Mouse (Mus musculus) cerebral cortex, adult 2 months (tissue): ENCODE measurements around the gene Gm21969.

Source experiments
- WGBS: fragments of 180-500 bp; shearing (Covaris S2); methylation state at CpG from one replicate; pipeline ENCODE4 v1.1.7; 2018; 5-methylcytosine and 5-hydroxymethylcytosine counted together

Gm21969 gene

GRCm38 (mm10) chr4:139617001-139617364, 14.0 kb downstream of the Gm21969 start:
- 52% methylated on average over 3 of the region's 3 CpGs for WGBS

GRCm38 (mm10) chr4:139619765-139620164, 16.8 kb downstream of the Gm21969 start:
- 78% methylated on average over 6 of the region's 6 CpGs for WGBS

GRCm38 (mm10) chr4:139622373-139623282, 19.6 kb downstream of the Gm21969 start, which contains the start of gene Aldh4a1:
Gene Aldh4a1, plus strand, starts transcription at chr4:139622866.
- WGBS = under 1% methylated on average over 32 of the region's 38 CpGs

GRCm38 (mm10) chr4:139623434-139624115, 20.6 kb downstream of the Gm21969 start:
- WGBS = 15% methylated on average over 21 of the region's 21 CpGs

GRCm38 (mm10) chr4:139624116-139624489, 21.1 kb downstream of the Gm21969 start:
- 64% methylated on average over 5 of the region's 5 CpGs for WGBS

GRCm38 (mm10) chr4:139624706-139625105, 21.7 kb downstream of the Gm21969 start:
- 57% methylated on average over 10 of the region's 10 CpGs for WGBS

GRCm38 (mm10) chr4:139627361-139627760, 24.4 kb downstream of the Gm21969 start:
- 94% methylated on average over 11 of the region's 11 CpGs for WGBS

- 76% methylated on average over 10 of the region's 10 CpGs for WGBS
These were observed 27.2 kb downstream of the Gm21969 start for GRCm38 (mm10) chr4:139630171-139630570.

GRCm38 (mm10) chr4:139631141-139631540, 28.2 kb downstream of the Gm21969 start:
- 69% methylated on average over 5 of the region's 5 CpGs for WGBS

GRCm38 (mm10) chr4:139631569-139632253, 28.7 kb downstream of the Gm21969 start:
- 77% methylated on average over 7 of the region's 7 CpGs for WGBS

- WGBS = 89% methylated on average over 10 of the region's 10 CpGs
These were observed 29.2 kb downstream of the Gm21969 start for GRCm38 (mm10) chr4:139632254-139632580.

GRCm38 (mm10) chr4:139636373-139636772, 33.4 kb downstream of the Gm21969 start:
- WGBS = 31% methylated on average over 7 of the region's 7 CpGs

GRCm38 (mm10) chr4:139637847-139638246, 34.9 kb downstream of the Gm21969 start:
- WGBS = 95% methylated on average over 9 of the region's 9 CpGs

GRCm38 (mm10) chr4:139638356-139638755, 35.4 kb downstream of the Gm21969 start:
- WGBS = 96% methylated on average over 16 of the region's 16 CpGs

GRCm38 (mm10) chr4:139639801-139640200, 36.8 kb downstream of the Gm21969 start:
- 80% methylated on average over 12 of the region's 12 CpGs for WGBS

- WGBS = 86% methylated on average over 12 of the region's 12 CpGs
These were observed 37.3 kb downstream of the Gm21969 start for GRCm38 (mm10) chr4:139640333-139640732.

GRCm38 (mm10) chr4:139640775-139641174, 37.8 kb downstream of the Gm21969 start:
- 53% methylated on average over 6 of the region's 6 CpGs for WGBS

GRCm38 (mm10) chr4:139641829-139642425, 38.9 kb downstream of the Gm21969 start:
- WGBS = 49% methylated on average over 30 of the region's 30 CpGs

GRCm38 (mm10) chr4:139643972-139644371, 41.0 kb downstream of the Gm21969 start:
- WGBS = 21% methylated on average over 9 of the region's 9 CpGs

- 91% methylated on average over 7 of the region's 7 CpGs for WGBS
These were observed 43.9 kb downstream of the Gm21969 start for GRCm38 (mm10) chr4:139646916-139647315.

GRCm38 (mm10) chr4:139650086-139650743, 47.2 kb downstream of the Gm21969 start:
- 85% methylated on average over 15 of the region's 15 CpGs for WGBS
